20 mouse cellular contexts compared by ENCODE assay signal in genomic region chr5:69312611-69313010, GRCm38 (mm10). TPM values are rescaled to one million over a fixed set of nuclear protein-coding genes. Genes with fewer than 3 reads are reported as not detected.
"Had no signal": no experiment of that assay in that cellular context is flagged by ENCODE, and none has a peak within 500 bp of the region (broad histone marks: within the 10 kb centered on the region; RNA-seq: fewer than 3 reads in every experiment).

No protein-coding gene starts in this region.

- H3K9ac ChIP-seq: lung, embryonic 14.5 days; midbrain, embryonic 12.5 days; neural tube, embryonic 13.5 days; neural tube, embryonic 15.5 days; stomach, embryonic 15.5 days had no signal

- H3K27me3 ChIP-seq: midbrain, embryonic 12.5 days; neural tube, embryonic 13.5 days; neural tube, embryonic 15.5 days; stomach, embryonic 15.5 days had no signal

- H3K9me3 ChIP-seq: midbrain, embryonic 10.5 days; midbrain, embryonic 12.5 days; neural tube, embryonic 13.5 days; neural tube, embryonic 15.5 days; stomach, embryonic 15.5 days had no signal

- DNase-seq: lung, adult 18-20 months; lung, embryonic 14.5 days; lung, postnatal 10 days; lung, postnatal 4 days; midbrain, embryonic 14.5 days; right cerebral cortex, postnatal 14 days; thymus, adult 2 months; thymus, postnatal 25 days; thymus, postnatal 4 days had no signal

- ATAC-seq: midbrain, embryonic 16.5 days had no signal

- H3K4me3 ChIP-seq: midbrain, embryonic 10.5 days; midbrain, embryonic 12.5 days; myocyte; neural tube, embryonic 13.5 days; neural tube, embryonic 15.5 days; stomach, embryonic 15.5 days had no signal

- H3K36me3 ChIP-seq: midbrain, embryonic 10.5 days; midbrain, embryonic 12.5 days; neural tube, embryonic 13.5 days; neural tube, embryonic 15.5 days; stomach, embryonic 15.5 days had no signal

- H3K4me1 ChIP-seq: midbrain, embryonic 10.5 days; midbrain, embryonic 12.5 days; neural tube, embryonic 13.5 days; neural tube, embryonic 15.5 days; stomach, embryonic 15.5 days had no signal

- H3K27ac ChIP-seq: midbrain, embryonic 10.5 days; midbrain, embryonic 12.5 days; neural tube, embryonic 13.5 days; neural tube, embryonic 15.5 days; stomach, embryonic 15.5 days; stomach, postnatal 0 days had no signal

- H3K4me2 ChIP-seq: lung, embryonic 14.5 days; midbrain, embryonic 12.5 days; neural tube, embryonic 13.5 days; neural tube, embryonic 15.5 days; stomach, embryonic 15.5 days had no signal

RNA-seq across cellular contexts. Expression of gene Kctd8, which starts 28.9 kb away (rescaled TPM):
- polyA plus RNA-seq: myocyte; spleen, adult 2 months; testis, adult 2 months; urinary bladder, adult 2 months had no signal
